Mouse (Mus musculus) adrenal gland, adult 8-10 months (tissue): ENCODE data around the gene Gna11. TPM values are rescaled to one million over a fixed set of nuclear protein-coding genes. Genes with fewer than 3 reads are reported as not detected.

Experiments used
- DNase-seq: peaks from one replicate; pipeline ENCODE4 v3.0.0; 2022
- total RNA-seq, 4 experiments: library from RNA; stranded (reverse); gene quantifications; 2 replicates each; pipeline ENCODE4 v1.2.4; 2022

Gna11 gene
- 100 to 1,000 TPM in 2 of 4 experiments, 10 to 100 TPM in 2; 90.2 to 105 (median 98.1) TPM for total RNA-seq

GRCm38 (mm10) chr10:81545161-81545747, at the start of gene Gna11:
Gene Gna11, minus strand, starts transcription at chr10:81545190.
- DNase-seq, result peak; percentile 99

DNA sequence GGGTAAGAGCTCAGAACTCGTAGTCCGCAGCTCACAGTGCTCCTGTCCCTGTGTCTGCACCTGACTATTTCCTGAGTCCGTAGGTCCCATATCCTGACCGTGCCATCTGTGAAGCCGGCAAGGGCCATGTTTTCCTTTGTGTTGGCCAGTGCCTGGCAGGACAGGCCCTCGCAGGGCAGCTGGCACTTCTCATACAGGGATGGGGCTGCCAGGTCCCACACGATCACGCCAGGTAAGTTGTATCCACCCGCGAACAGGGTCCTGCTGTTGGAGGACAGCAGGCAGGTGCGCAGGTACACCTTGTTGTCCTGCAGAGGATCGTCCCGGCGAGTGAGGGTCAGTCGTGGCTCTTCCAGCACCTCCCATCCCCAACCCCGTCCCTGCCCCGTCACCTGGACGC, 48.9 kb upstream of the Gna11 start:
- no peak for DNase-seq

DNA sequence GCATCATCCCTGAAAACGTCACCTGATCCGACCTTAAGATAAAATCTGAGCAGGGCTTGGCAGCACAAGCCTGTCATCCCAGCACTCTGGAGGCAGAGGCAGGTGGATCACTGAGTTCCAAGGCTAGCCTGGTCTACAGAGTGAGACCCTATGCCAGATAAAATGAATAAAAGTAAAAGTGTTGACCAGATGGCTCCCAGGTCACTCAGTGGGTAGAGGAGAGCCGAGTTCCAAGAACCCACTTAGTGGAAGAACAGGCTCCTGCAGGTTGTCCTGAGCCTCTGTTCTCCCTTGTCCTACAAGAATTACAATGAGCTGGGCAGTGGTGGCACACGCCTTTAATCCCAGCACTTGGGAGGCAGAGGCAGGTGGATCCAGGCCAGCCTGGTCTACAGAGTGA, 48.2 kb upstream of the Gna11 start:
- DNase-seq, result no peak

GRCm38 (mm10) chr10:81592631-81593030, 47.6 kb upstream of the Gna11 start:
- DNase-seq, result no peak

GRCm38 (mm10) chr10:81591846-81592245, 46.9 kb upstream of the Gna11 start:
- no peak for DNase-seq

GRCm38 (mm10) chr10:81588739-81589138, 43.7 kb upstream of the Gna11 start:
- no peak for DNase-seq

- DNase-seq, result no peak
Observed at GRCm38 (mm10) chr10:81583347-81583746, 38.4 kb upstream of the Gna11 start.

- DNase-seq, result no peak
Observed at GRCm38 (mm10) chr10:81580441-81581070, 35.6 kb upstream of the Gna11 start.

DNA sequence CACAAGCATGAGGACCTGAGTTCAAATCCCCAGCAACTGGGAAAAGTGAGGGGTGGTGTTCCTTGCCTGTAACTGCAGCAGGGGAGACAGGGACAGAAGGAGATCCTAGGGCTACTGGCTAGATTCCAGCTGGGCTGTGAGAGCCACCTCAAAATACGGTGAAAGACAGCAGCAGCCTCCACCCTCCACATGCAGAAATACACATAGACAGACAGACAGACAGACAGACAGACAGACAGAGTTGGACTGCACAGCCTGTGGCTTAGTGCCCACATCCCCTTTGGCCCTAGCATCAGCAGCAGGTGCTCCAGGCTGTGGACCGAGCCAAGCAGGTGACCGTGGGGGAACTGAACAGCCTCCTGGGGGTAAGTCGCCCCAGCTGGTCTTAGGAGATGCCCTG, 35.0 kb upstream of the Gna11 start:
- DNase-seq, result no peak

DNA sequence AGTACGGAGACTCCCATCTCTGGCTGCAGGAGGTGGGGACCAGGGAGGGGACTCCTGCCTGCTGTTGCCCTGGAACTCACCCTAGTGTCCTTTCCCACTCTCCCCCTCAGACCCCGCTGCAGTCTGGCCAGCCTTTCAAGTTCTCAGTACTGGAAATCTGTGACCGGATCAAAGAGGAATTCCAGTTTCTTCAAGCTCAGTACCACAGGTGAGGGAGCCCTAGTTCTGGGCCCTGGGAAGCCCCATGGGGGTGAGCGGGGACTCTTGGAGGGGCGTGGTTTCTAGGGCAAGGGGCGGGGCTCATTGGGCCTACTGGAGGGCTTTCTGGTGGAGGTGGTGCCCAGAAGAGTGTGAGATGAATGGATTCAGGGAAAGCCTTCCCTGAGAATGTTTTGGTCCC, 30.7 kb upstream of the Gna11 start:
- DNase-seq, result peak; percentile 40

DNA sequence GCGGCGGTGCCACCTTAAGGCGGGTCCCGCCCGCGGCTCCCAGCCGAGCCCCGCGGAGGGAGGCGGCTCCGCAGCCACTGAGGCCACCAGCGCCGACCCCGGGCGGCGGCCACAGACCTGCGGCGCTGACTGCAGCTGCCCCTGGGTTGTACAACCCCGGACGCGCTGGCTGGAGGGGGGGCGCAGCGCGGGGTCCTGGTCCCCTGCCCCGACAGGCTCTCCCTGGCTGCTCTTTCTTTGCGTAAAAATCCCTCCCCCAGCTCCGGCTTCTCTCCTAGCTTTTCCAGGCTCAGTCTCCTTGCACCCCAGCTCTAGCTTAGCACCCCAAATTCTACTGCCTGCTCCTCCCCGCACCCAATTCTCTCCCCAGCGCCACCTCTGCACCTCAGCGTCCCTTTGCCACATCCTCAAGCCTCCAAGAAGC, 30.2 kb upstream of the Gna11 start:
- DNase-seq, result peak; percentile 36

GRCm38 (mm10) chr10:81574081-81575056, 29.4 kb upstream of the Gna11 start, which contains the start of gene Tle2:
Gene Tle2, plus strand, starts transcription at chr10:81574561.
- DNase-seq, result peak; percentile 40

- DNase-seq, result peak; percentile 15
Observed at GRCm38 (mm10) chr10:81572975-81573374, 28.0 kb upstream of the Gna11 start.

GRCm38 (mm10) chr10:81572133-81572671, 27.2 kb upstream of the Gna11 start:
- DNase-seq, result peak; percentile 73

GRCm38 (mm10) chr10:81571501-81571876, 26.5 kb upstream of the Gna11 start:
- peak; percentile 99 for DNase-seq

DNA sequence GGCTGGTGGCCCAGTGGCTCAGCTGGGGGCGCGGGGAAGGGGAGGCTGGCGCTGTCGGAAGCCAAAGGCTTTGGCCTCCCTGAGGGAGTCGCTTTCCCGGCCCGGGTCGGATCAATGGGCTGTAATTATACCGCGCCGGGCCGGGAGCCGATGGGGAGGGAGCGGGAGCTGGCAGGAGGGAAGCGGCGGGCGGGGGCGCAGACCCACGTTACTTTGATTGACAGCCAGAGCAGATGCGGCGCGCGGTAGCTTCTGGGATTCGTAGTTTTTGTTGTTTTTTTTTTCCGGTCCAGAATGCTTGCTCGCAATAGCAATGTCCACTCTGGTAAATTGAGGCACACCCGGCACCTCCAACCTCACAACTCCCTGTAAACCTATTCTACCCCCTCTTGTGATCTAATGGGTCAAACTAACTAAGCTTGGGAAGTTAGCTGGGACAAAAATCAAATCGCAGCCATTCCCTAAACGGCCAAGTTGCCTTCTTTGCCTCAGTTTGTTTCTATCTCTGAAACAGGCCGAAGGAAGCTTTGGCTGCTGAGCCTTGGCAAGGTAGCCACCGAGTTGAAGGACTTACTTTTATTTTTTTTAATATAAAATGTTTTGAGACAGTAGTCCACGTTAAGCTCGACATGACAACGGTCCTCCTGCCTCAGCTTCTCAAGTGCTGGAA, 26.0 kb upstream of the Gna11 start:
- DNase-seq, result peak; percentile 90

GRCm38 (mm10) chr10:81570238-81570800, 25.3 kb upstream of the Gna11 start:
- no peak for DNase-seq

DNA sequence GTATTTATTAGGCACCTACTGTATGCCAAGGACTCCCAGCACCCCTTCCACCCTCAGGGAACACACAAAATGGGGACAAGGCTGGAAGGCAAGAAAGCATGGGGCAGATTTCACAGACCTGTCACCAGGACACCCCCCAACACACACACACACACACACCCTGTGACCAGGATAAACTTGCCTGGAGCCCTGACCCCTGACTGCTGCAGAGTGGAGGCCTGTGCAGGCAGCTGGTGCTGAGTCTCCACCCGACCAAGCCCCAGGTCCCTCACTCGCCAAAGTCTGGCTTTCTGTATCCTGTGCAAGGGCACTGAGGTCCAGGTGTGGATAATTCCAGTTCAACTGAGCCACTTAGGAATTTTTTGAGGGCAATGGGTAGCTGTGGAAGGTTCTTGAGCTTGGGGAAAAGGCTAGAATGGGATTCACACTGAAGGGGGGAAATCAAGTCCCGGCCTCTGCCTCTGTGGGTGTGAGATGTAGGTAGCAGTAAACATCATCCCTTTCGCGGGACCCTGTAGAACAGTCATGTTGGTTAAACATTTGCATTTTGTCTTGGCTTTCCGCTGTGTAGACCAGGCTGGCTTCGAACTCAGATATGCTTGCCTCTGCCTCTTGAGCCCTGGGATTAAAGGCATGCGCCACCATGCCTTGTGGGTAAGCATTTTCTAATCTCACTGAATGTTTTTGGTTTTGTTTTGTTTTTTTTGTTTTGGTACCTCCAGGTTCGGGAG, 24.7 kb upstream of the Gna11 start:
- DNase-seq, result no peak

DNA sequence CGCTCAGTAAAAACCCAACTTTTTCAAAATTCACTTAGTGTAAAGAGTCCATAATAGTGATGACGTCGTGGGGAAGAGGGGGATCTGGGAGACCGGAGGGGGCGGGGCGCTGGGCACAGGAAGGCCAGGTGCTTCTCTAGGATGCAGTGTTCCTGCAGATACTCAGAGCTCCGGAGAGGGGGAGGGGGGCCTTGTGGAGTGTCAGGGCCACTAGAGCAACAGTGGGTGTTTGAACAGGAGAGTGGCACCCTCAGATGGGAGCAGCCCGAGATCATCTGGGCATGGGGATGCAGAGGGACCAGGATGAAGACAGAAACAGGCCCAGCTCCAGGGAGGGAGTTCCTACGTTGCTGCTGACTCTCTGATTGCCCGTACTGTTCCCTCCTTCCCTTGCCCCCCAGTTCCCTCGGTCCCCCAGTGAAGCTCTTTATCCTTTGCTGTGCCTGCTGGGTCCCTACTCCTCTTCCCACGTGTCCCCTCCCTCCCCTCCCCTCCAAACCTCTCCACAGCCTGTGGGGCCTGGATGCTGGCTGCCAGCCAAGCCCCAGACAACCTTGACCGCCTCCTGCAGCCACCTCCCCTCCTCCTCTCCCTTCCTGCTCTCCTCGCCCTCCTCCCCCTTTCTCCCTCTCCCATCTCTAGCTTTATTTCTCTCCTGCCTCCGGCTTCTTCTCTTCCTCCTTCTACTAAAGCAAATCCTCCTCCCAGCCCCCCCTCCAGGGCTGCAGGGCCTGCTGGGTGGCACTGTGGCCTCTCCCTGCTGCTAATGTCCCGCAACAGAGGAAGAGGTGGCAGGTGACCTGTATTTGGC, 23.6 kb upstream of the Gna11 start:
- DNase-seq, result peak; percentile 73
